Mouse (Mus musculus): ENCODE results near the gene Actr1a.

The Actr1a gene

GRCm38 (mm10) chr19:46349550-46349949, 46.0 kb downstream of the Actr1a start:
- DNase-seq (ENCODE audit: low spot score), result no peak

- DNase-seq (ENCODE audit: low spot score), result no peak
These were observed 46.6 kb downstream of the Actr1a start for GRCm38 (mm10) chr19:46348761-46349458.

GRCm38 (mm10) chr19:46347936-46348668, 47.4 kb downstream of the Actr1a start:
- DNase-seq (ENCODE audit: low spot score), result no peak

- DNase-seq (ENCODE audit: low spot score), result no peak
These were observed 48.4 kb downstream of the Actr1a start for GRCm38 (mm10) chr19:46347146-46347545.

GRCm38 (mm10) chr19:46344710-46345419, 50.7 kb downstream of the Actr1a start:
- no peak for DNase-seq (ENCODE audit: low spot score)

- no peak for DNase-seq (ENCODE audit: low spot score)
These were observed 56.1 kb downstream of the Actr1a start for GRCm38 (mm10) chr19:46339287-46339971.

- no peak for DNase-seq (ENCODE audit: low spot score)
These were observed 56.6 kb downstream of the Actr1a start for GRCm38 (mm10) chr19:46338942-46339286.

- peak; percentile 77 for DNase-seq (ENCODE audit: low spot score)
These were observed 57.1 kb downstream of the Actr1a start, which contains the start of gene Cuedc2 for GRCm38 (mm10) chr19:46338331-46338936. TSS of gene Cuedc2 (minus strand) at chr19:46338702.

GRCm38 (mm10) chr19:46337719-46338330, 57.7 kb downstream of the Actr1a start:
- DNase-seq (ENCODE audit: low spot score), result no peak

GRCm38 (mm10) chr19:46333906-46334305, 61.6 kb downstream of the Actr1a start:
- no peak for DNase-seq (ENCODE audit: low spot score)

- no peak for DNase-seq (ENCODE audit: low spot score)
These were observed 62.7 kb downstream of the Actr1a start for GRCm38 (mm10) chr19:46332721-46333339.

GRCm38 (mm10) chr19:46331936-46332335, 63.6 kb downstream of the Actr1a start:
- no peak for DNase-seq (ENCODE audit: low spot score)

- no peak for DNase-seq (ENCODE audit: low spot score)
These were observed 64.2 kb downstream of the Actr1a start for GRCm38 (mm10) chr19:46331326-46331725.

- no peak for DNase-seq (ENCODE audit: low spot score)
These were observed 64.9 kb downstream of the Actr1a start for GRCm38 (mm10) chr19:46330696-46331095.

GRCm38 (mm10) chr19:46329951-46330350, 65.6 kb downstream of the Actr1a start:
- no peak for DNase-seq (ENCODE audit: low spot score)

- no peak for DNase-seq (ENCODE audit: low spot score)
These were observed 66.4 kb downstream of the Actr1a start for GRCm38 (mm10) chr19:46329031-46329641.

- DNase-seq (ENCODE audit: low spot score), result peak; percentile 67
These were observed 67.2 kb downstream of the Actr1a start, which contains the start of gene Fbxl15 for GRCm38 (mm10) chr19:46328081-46329030. TSS of gene Fbxl15 (plus strand) at chr19:46328184.

GRCm38 (mm10) chr19:46327531-46328064, 68.0 kb downstream of the Actr1a start:
- no peak for DNase-seq (ENCODE audit: low spot score)

Data from urinary bladder, postnatal 10 days (tissue).